ENCODE assay signal across 18 mouse cellular contexts in genomic region chr3:125673997-125674794, GRCm38 (mm10).
DNase-seq lines count a peak whose midpoint lies in the region; ATAC-seq and TF ChIP-seq lines count a peak whose summit lies in the region.
"Had no signal": no experiment of that assay in that cellular context is flagged by ENCODE, and none has a peak within 500 bp of the region (broad histone marks: within the 10 kb centered on the region; RNA-seq: fewer than 3 reads in every experiment).

No protein-coding gene starts in this region.

- no peak overlapping the region for H3K9ac ChIP-seq in forebrain, postnatal 0 days
- no peak overlapping the region for H3K9ac ChIP-seq in neural tube, embryonic 14.5 days (replicated peaks; ENCODE audit: low read depth, low read length)
- H3K9ac ChIP-seq in kidney, embryonic 15.5 days = no peak overlapping the region
- H3K9ac ChIP-seq: embryonic facial prominence, embryonic 12.5 days; limb, embryonic 13.5 days; liver, postnatal 0 days; neural tube, embryonic 12.5 days had no signal

- no peak overlapping the region for H3K27ac ChIP-seq in cerebellum, adult 2 months (ENCODE audit: insufficient read depth, low read length)
- H3K27ac ChIP-seq in forebrain, postnatal 0 days (ENCODE audit: low read depth, low read length) = no peak overlapping the region
- H3K27ac ChIP-seq in neural tube, embryonic 14.5 days (ENCODE audit: low read depth, low read length) = no peak overlapping the region
- no peak overlapping the region for H3K27ac ChIP-seq in kidney, embryonic 15.5 days
- H3K27ac ChIP-seq: embryonic facial prominence, embryonic 12.5 days; limb, embryonic 13.5 days; neural tube, embryonic 12.5 days had no signal

- no peak for TF ChIP-seq CTCF in cerebellum, adult 2 months (IDR thresholded peaks at IDR 0.05; ENCODE audit: borderline replicate concordance, insufficient read depth, low read depth, low read length)
- TF ChIP-seq CTCF in forebrain, postnatal 0 days (IDR thresholded peaks at IDR 0.05; ENCODE audit: low read depth) = no peak

- no peak for TF ChIP-seq POLR2A in cerebellum, adult 2 months (IDR thresholded peaks at IDR 0.05; ENCODE audit: borderline replicate concordance, insufficient read depth, low read length)

- H3K4me2 ChIP-seq in forebrain, postnatal 0 days (ENCODE audit: low read depth) = no peak overlapping the region
- H3K4me2 ChIP-seq in neural tube, embryonic 14.5 days (ENCODE audit: low read depth, low read length) = no peak overlapping the region
- no peak overlapping the region for H3K4me2 ChIP-seq in kidney, embryonic 15.5 days
- H3K4me2 ChIP-seq: embryonic facial prominence, embryonic 12.5 days; limb, embryonic 13.5 days; neural tube, embryonic 12.5 days had no signal

- peak; percentile 7 to 10 for DNase-seq in cerebellum, postnatal 14 days
- no peak for DNase-seq in cerebellum, adult 2 months
- peak; percentile 10 for DNase-seq in left cerebral cortex, postnatal 4 days
- no peak for DNase-seq in left cerebral cortex, postnatal 14 days (ENCODE audit: low spot score in 2 of 2)
- no peak for DNase-seq in forebrain, postnatal 0 days
- DNase-seq in urinary bladder, adult 2 months (ENCODE audit: low spot score) = no peak
- DNase-seq: cerebellum, postnatal 36 days; kidney, adult 8-10 months; kidney, postnatal 36 days; layer of hippocampus, adult 9-11 months; liver, postnatal 0 days; lung, postnatal 14 days; thymus, postnatal 36 days had no signal

- no peaks in the 10 kb centered on the region for H3K36me3 ChIP-seq in forebrain, postnatal 0 days (ENCODE audit: insufficient read depth)
- H3K36me3 ChIP-seq in neural tube, embryonic 14.5 days (ENCODE audit: control insufficient read depth, insufficient read depth, low read length) = no peaks in the 10 kb centered on the region
- H3K36me3 ChIP-seq in kidney, embryonic 15.5 days = no peaks in the 10 kb centered on the region
- H3K36me3 ChIP-seq: embryonic facial prominence, embryonic 12.5 days; limb, embryonic 13.5 days; neural tube, embryonic 12.5 days had no signal

- H3K4me1 ChIP-seq in cerebellum, adult 2 months (ENCODE audit: control insufficient read depth, insufficient read depth, low read length) = no peaks in the 10 kb centered on the region
- no peaks in the 10 kb centered on the region for H3K4me1 ChIP-seq in forebrain, postnatal 0 days (ENCODE audit: insufficient read depth)
- 0 out of 2 replicates have a peak, but pooled peaks cover 4% of the 10 kb centered on the region for H3K4me1 ChIP-seq in neural tube, embryonic 14.5 days (ENCODE audit: control insufficient read depth, insufficient read depth, low read length)
- no peaks in the 10 kb centered on the region for H3K4me1 ChIP-seq in kidney, embryonic 15.5 days
- H3K4me1 ChIP-seq: embryonic facial prominence, embryonic 12.5 days had no signal

- intact Hi-C loops in left cerebral cortex, postnatal 4 days (cut with DNase I) = no loop called here
- intact Hi-C loops in left cerebral cortex, postnatal 14 days (cut with DNase I) = no loop called here

- WGBS in cerebellum, adult 2 months = 22% methylated on average over 9 of the region's 9 CpGs
- 22% methylated on average over 9 of the region's 9 CpGs for WGBS in forebrain, postnatal 0 days
- WGBS in neural tube, embryonic 14.5 days = 35% methylated on average over 9 of the region's 9 CpGs
- 62% methylated on average over 9 of the region's 9 CpGs for WGBS in kidney, embryonic 15.5 days

- no peaks in the 10 kb centered on the region for H3K27me3 ChIP-seq in cerebellum, adult 2 months (ENCODE audit: control insufficient read depth, insufficient read depth, low read length)
- H3K27me3 ChIP-seq in forebrain, postnatal 0 days (ENCODE audit: insufficient read depth, low read length) = no peaks in the 10 kb centered on the region
- no peaks in the 10 kb centered on the region for H3K27me3 ChIP-seq in neural tube, embryonic 14.5 days (ENCODE audit: control insufficient read depth, insufficient read depth, low read length)
- H3K27me3 ChIP-seq in kidney, embryonic 15.5 days = no peaks in the 10 kb centered on the region
- H3K27me3 ChIP-seq: embryonic facial prominence, embryonic 12.5 days; limb, embryonic 13.5 days; neural tube, embryonic 12.5 days had no signal

- no peaks in the 10 kb centered on the region for H3K9me3 ChIP-seq in forebrain, postnatal 0 days (ENCODE audit: low read length)
- no peaks in the 10 kb centered on the region for H3K9me3 ChIP-seq in neural tube, embryonic 14.5 days (ENCODE audit: control insufficient read depth, low read length)
- no peaks in the 10 kb centered on the region for H3K9me3 ChIP-seq in kidney, embryonic 15.5 days (replicated peaks)
- H3K9me3 ChIP-seq: embryonic facial prominence, embryonic 12.5 days; limb, embryonic 13.5 days; neural tube, embryonic 12.5 days had no signal

- no peak overlapping the region for H3K4me3 ChIP-seq in cerebellum, adult 2 months (replicated peaks; ENCODE audit: insufficient read depth, low read depth, low read length)
- no peak overlapping the region for H3K4me3 ChIP-seq in forebrain, postnatal 0 days (ENCODE audit: low read depth, low read length)
- no peak overlapping the region for H3K4me3 ChIP-seq in neural tube, embryonic 14.5 days (ENCODE audit: low read depth, low read length)
- H3K4me3 ChIP-seq in kidney, embryonic 15.5 days (replicated peaks) = no peak overlapping the region
- H3K4me3 ChIP-seq: embryonic facial prominence, embryonic 12.5 days; limb, embryonic 13.5 days; neural tube, embryonic 12.5 days had no signal

- ATAC-seq in forebrain, postnatal 0 days = peak; percentile 27; the same call in 1 of the 2 replicates
- peak; percentile 36; the same call in 1 of the 2 replicates for ATAC-seq in neural tube, embryonic 14.5 days (ENCODE audit: low read depth)
- no peak for ATAC-seq in kidney, embryonic 15.5 days (replicated peaks; ENCODE audit: low FRiP score)
- ATAC-seq: liver, postnatal 0 days had no signal

Comparison
In these comparisons a context has a peak if more than half of its experiments do, and no peak if none do; other contexts are left out.
1. DNase-seq: peak in cerebellum, postnatal 14 days (2 of 2) and left cerebral cortex, postnatal 4 days (single experiment); none in cerebellum, adult 2 months (0 of 2), left cerebral cortex, postnatal 14 days (0 of 2), forebrain, postnatal 0 days (single experiment) and urinary bladder, adult 2 months (single experiment).